ENCODE assay signal across 9 mouse cellular contexts in the genomic region with DNA sequence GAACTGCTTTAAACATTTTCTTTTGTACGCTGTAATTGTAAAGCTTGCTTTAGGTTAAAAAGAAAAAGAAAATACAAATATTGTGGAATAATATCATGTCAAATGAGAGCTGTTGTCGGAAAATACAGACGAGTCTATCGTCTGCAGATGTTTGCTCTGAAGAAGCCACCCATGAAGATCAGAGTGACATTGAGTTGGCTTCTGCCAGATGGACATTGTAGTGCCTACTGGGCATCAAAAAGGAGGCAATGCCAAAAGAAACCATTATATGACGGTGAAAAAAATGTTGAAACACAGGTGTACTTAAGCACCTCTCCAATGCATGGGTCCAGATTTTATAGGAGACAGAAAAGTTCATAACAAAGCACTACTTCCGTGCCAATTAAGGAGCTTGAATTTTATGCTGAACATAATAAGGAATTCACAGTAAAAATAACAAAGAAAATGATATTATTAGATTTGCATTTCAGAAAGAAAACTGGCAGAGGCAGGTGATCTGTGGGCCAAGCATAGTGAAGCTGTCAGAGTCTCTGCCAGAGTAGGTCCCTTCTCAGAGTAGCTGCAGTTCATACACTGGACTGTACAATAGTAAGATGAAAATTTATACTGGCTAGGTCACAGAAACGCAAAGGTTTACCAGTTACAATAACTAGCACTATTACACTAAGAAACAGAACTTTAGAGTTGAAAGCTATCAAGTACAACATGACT.
"Had no signal": no experiment of that assay in that cellular context is flagged by ENCODE, and none has a peak within 500 bp of the region (broad histone marks: within the 10 kb centered on the region; RNA-seq: fewer than 3 reads in every experiment).

No protein-coding gene starts in this region.

- DNase-seq: liver, postnatal 0 days; lung, adult 2 months; lung, postnatal 14 days; lung, postnatal 36 days; midbrain, embryonic 14.5 days; right cerebral cortex, postnatal 14 days; thymus, adult 2 months; thymus, postnatal 25 days; thymus, postnatal 4 days had no signal
